Mouse (Mus musculus) gastrocnemius, postnatal 25 days (tissue): ENCODE results near the gene Prune2. TPM values are rescaled to one million over a fixed set of nuclear protein-coding genes. Genes with fewer than 3 reads are reported as not detected.
"Not testable (repeated sequence)": the region's sequence is repeated elsewhere in the genome, so short reads cannot be mapped to it uniquely, and the experiment has no call there.

Experiments used
- DNase-seq: peaks from one replicate; pipeline ENCODE4 v3.0.0; 2022
- total RNA-seq, 2 experiments: library from RNA; stranded (reverse); gene quantifications; 1 replicate in 1 of 2; 2 replicates in 1 of 2; pipeline ENCODE4 v1.2.3; 2021

Prune2 gene
- total RNA-seq, 2 experiments from 2014 or later: 3.5 to 4.5 TPM

- no peak for DNase-seq
Observed at GRCm38 (mm10) chr19:17130544-17130943, 174.6 kb downstream of the Prune2 start.

- DNase-seq: no peak
Observed at GRCm38 (mm10) chr19:17136677-17137460, 181.0 kb downstream of the Prune2 start.

DNA sequence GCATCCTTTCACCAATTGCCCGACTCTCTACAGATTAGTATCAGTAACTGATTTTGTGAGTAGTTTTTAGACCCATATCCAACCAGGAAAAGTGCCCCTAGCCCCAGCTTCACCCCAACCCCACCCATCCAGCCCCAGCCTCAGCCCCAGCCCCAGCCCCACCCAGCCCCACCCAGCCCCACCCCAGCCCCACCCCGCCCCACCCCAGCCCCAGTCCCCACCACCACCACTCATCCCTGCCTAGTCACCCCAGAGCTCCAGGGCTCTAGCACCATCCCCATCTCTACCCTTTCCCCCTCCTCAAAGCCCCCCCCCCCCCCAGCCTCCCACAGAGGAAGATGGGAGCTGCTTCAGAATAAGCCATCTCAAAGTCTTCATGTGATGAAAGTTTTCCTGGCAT, 181.7 kb downstream of the Prune2 start:
- DNase-seq: no peak

DNA sequence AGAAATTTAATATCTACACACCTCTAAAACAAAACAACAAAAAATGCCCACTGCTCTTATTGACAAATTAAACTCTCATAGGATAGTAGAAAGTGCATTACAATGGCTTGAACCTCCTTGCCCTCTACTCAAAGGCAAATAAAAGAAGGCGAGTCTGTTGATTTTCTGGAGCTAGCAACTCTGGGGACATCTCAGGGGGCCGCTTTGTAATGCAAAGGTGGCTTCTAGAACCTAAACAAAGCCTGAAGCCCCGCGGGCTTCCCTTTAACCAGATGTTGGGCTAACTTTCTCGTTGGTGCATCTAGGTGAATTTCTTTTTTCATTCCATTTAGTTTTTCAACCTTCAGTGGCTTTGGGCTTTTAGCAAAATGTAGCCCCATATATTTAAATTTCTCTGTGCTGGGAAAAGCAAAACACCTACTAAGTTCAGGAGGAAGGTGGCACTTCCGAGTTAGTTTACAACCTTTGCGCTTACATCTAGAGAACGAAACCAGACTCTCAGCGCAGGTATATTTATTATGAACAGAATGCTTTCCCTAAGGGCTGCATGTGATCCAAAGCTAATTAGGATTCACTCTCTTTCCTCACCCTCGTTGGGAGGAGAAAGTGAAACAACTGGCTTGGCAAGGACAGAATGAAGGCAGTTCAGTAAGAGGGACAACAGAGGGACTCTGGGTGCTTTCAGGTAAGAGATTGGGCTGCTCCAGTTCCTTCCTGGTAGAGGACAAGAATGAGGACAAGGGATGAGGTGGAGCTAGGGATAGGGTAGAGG, 182.4 kb downstream of the Prune2 start:
- DNase-seq: no peak

DNA sequence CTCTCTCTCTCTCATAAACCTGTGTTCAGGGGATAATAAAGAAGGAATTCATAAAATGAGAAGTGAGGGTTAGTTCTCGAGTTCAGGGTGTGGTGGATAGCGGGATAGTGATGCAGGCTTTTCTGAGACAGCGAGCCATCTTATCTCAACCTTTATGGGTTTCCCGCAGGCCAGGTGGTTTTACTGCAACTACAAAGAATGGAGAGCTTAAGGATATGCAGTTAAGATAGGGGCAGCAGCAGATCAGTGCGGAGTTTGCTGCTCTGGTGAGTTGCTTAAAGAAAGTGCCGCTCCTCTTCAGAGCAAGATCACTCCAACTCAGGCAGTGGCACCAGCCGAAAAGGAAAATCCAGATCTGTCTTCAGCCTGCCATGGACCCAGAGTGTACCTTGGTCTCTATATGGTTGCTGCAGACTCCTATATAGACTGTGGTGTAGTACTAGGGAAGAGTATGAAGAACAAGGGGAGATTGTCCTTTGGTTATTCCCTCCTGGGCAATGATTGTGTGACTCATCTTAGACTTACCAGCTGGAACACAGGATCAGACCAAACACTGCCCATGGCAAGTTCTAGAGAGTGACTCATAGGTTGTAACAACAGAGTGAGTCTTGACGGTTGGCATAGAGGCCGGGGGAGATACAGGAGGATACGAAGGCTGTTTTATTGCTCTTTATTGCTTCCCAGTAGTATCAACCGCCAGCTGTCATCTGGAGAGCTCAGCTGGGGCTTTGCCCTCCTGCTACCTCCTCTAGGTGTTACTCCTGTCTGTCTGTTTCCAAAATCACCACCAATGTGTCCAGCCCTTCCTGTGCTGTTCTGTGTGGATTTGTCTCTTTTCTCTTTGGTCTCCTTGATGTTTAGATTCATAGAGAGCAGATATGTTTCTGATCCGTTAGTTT, 184.3 kb downstream of the Prune2 start:
- no peak for DNase-seq

DNA sequence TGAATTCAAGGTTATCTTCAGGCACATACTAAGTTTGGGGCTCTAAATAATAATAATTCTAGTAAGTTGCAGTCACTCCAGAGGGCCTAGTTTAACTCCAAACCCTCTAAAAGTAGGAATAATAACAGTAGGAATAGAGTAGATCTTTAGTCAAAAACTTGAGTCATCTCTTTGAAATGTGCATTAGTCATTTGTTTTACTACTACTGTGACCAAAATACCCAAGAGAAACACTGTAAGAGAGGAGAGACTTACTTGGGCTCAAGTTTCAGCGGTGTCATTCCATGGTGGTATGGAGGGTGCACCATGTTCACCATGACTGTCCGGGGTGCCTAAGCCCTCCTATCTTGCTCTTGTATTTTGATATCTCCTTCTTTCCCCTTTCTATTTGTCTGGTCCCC, 187.3 kb downstream of the Prune2 start:
- DNase-seq: no peak

DNA sequence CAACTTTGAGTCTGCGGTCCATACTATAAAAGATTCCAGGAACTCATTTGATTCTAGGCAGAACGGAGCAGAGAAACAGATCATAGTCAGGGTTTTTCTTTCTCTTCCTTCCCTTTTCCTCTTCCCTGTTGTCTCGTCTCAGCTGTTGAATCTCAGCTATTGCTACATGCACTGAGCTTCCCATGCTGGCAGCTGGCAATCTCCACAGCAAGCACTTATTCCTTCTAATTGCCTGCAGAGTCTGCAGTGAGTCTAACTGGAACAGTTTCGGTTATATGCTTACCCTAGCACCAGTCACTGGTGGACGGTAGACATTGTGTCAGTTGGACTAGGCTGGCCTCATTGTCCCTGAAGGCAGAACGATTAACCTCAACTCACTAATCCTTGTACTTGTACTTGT, 188.3 kb downstream of the Prune2 start:
- DNase-seq: peak; percentile 13

DNA sequence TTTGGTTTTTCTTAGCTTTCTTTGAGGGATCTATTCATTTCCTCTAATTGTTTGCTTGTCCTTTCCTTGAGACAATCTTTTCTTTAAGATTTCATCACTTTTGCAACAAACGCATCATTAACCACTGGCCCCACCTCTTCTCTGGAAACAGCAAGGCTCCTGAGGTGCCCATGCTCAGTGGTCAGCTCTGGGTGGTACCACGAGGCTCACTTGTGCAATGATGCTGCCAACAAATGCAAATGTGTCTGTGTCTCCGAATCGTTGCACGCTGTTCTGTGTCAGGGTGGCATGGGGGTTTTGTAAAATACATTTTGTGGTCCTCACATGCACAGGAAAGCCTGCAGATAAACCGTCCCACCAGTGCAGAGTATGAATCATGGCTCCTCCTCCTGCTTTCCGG, 194.1 kb downstream of the Prune2 start:
- DNase-seq: no peak

DNA sequence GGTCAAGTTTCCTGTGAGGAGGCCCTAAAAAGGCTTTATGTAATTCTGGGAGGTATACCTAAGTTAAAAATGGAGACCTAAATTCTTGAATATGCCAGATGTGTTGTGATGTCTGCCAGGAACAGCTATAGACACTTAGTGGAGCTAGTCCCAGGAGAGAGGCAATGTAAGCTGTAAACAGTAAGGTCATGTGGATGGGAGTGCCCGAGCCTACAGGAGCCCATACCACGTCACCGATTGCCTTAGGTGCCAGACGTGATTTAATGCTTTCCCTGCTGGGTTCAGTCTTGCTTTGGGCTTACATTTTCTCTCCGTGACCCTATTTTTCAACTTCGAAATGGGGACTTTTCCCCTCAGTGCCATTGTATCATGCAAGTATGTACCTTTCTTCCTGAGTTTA, 195.9 kb downstream of the Prune2 start:
- DNase-seq: no peak

DNA sequence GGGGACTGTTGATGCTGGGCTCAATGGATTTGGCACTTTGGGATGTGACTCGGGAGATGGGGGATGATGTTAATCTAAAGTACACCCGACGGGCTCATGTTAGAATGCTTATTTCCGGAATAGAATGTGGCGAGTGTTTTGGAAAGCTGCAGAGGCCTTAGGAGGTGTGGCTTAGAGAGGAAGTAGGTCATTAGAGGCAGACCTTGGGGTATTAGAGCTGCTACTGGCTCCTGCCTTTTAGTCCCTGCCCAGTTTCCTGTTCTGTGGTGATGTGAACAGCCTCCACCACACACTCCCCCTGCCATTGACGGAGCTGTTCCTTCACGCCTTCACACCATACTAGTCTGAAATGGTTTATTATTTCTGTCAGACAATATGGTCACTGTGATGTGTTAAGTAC, 196.5 kb downstream of the Prune2 start:
- no peak for DNase-seq

- DNase-seq: no peak
Observed at GRCm38 (mm10) chr19:17153911-17154639, 198.2 kb downstream of the Prune2 start.

DNA sequence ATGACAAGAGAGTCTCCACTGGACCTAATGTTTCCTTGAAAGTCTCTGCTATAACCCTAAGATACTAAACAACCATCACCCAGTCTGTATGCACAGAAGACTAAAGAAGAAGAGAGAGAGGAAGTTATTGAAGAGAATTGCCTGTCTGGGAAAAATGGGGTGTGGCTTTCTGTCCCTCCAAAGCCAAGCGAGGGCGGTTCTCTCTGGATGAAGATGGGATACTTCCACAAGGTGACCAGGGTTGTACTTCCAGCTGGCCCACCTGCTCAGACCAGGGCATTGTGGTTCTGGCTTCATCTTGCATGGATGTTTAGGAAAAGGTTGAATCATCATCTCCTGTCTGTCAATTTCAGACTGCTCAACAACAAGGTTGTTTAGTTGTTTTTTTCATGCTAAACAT, 199.3 kb downstream of the Prune2 start:
- no peak for DNase-seq

- DNase-seq: no peak
Observed at GRCm38 (mm10) chr19:17159676-17160075, 203.8 kb downstream of the Prune2 start.

DNA sequence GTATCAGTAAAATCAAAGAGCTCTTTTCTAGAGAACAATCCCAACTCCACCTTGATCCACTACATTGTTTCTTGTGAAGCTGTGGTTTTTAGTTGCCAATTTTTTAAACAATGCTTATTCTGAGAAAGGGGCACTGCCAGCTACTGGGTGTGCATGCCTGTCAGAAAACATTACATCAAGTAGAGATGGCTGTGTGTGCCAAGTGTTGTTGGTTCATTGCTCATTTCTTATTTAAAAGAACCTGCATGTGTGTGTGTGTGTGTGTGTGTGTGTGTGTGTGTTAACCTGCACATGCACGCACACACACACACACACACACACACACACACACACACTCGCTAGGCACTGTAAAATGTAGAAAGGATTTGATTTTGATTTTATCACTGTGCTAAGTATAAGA, 204.3 kb downstream of the Prune2 start:
- DNase-seq: no peak

DNA sequence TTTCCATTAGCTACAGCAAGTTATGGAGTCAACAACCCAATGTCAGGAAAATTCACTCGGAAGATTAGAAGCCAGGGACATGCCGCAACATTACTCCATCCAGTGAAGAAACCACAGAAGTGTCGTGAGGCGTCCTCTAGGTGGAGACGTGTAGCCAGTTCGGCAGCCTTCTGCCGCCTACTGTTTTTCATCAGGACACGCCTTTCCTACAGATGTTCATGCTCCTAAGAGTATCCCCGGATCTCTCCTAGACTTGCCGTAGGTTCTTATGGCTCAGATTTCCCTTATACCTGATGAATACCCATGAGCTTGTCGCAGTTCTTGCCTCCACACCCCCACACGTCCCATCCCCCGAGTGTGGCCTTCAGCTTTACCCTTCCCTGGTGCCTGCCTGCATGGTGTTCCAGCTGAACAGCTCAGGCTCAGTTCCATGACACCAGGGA, 207.6 kb downstream of the Prune2 start:
- DNase-seq: peak; percentile 7

- no peak for DNase-seq
Observed at GRCm38 (mm10) chr19:17166288-17166687, 210.4 kb downstream of the Prune2 start.

- no peak for DNase-seq
Observed at GRCm38 (mm10) chr19:17168186-17168585, 212.3 kb downstream of the Prune2 start.

DNA sequence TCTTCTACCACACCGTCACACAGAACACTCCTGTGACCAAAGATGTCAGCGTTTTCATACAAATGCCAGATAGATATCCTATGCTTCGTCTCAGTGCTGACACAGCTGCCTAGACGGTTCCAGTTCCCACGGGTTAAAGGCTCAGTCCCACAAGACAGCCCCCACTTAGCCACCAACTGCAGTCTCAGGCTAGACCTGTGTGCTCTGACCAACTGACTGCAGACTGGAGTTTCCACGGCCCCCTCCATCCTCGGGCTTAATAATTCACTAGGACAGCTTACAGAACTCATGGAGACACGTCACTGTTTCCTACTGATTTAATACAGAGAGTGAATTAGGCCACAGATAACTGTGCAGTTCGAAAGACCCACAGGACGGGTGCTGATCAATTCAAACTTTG, 213.8 kb downstream of the Prune2 start:
- DNase-seq: no peak

- not testable (repeated sequence) for DNase-seq
Observed at GRCm38 (mm10) chr19:17174501-17174900, 218.6 kb downstream of the Prune2 start.

GRCm38 (mm10) chr19:17180506-17180905, 224.6 kb downstream of the Prune2 start:
- DNase-seq: no peak

- no peak for DNase-seq
Observed at GRCm38 (mm10) chr19:17194730-17195129, 238.8 kb downstream of the Prune2 start.

GRCm38 (mm10) chr19:17199059-17199458, 243.1 kb downstream of the Prune2 start:
- DNase-seq: no peak
